Mouse (Mus musculus) forebrain, postnatal 0 days (tissue): ENCODE measurements at regions not wholly inside any gene's neighbourhood (a gene's known extent, or its start where the extent isn't known, plus 50 kb on each side); places are given as distances from the start of the nearest gene placed in this dataset.

Experiments used
- ATAC-seq: fragments of 200-750 bp; cut with Nextera tagmentation; 2 replicates; pipeline ENCODE4 v1.8.0; 2017; ENCODE audit warnings: mild to moderate bottlenecking, moderate library complexity
- DNase-seq: peaks from one replicate; pipeline ENCODE4 v3.0.0-alpha.2; 2015
- H3K27ac ChIP-seq: fragments of 300-500 bp; sonication (generic); 2 replicates; pipeline ENCODE4 v1.5.1; 2014; ENCODE audit warnings: low read depth, mild to moderate bottlenecking, antibody characterized with exemption, low read length, moderate library complexity, mixed read lengths
- H3K27me3 ChIP-seq: fragments of 300-500 bp; sonication (generic); 2 replicates; pipeline ENCODE4 v1.6.1; 2014; ENCODE audit warnings: mild to moderate bottlenecking, low read length, mixed read lengths; ENCODE audit not compliant: insufficient read depth
- H3K36me3 ChIP-seq: fragments of 300-500 bp; sonication (generic); 2 replicates; pipeline ENCODE4 v1.6.1; 2014; ENCODE audit warnings: mild to moderate bottlenecking, moderate library complexity; ENCODE audit not compliant: insufficient read depth
- H3K4me1 ChIP-seq: fragments of 300-500 bp; sonication (generic); 2 replicates; pipeline ENCODE4 v1.6.1; 2014; ENCODE audit warnings: antibody characterized with exemption; ENCODE audit not compliant: insufficient read depth
- H3K4me2 ChIP-seq: fragments of 300-500 bp; sonication (generic); 2 replicates; pipeline ENCODE4 v1.6.1; 2014; ENCODE audit warnings: low read depth, mild to moderate bottlenecking, moderate library complexity
- H3K4me3 ChIP-seq: fragments of 300-500 bp; sonication (generic); 2 replicates; pipeline ENCODE4 v1.5.1; 2014; ENCODE audit warnings: low read depth, low read length, mixed read lengths
- H3K9ac ChIP-seq: fragments of 300-500 bp; sonication (generic); 2 replicates; pipeline ENCODE4 v1.6.1; 2014; ENCODE audit warnings: mild to moderate bottlenecking
- H3K9me3 ChIP-seq: fragments of 300-500 bp; sonication (generic); 2 replicates; pipeline ENCODE4 v1.6.1; 2016; ENCODE audit warnings: low read length
- CTCF ChIP-seq: sonication (generic); IDR thresholded peaks from 2 replicates; pipeline ENCODE4 v1.5.1; 2016; ENCODE audit warnings: antibody characterized with exemption, control low read depth, low read depth
- WGBS: fragments of 180-500 bp; shearing (Covaris S2); extraction: QIAGEN DNeasy Blood & Tissue Kit; methylation state at CpG from one replicate; pipeline ENCODE4 v1.1.7; 2014; 5-methylcytosine and 5-hydroxymethylcytosine counted together

- ATAC-seq (no peak), DNase-seq (no peak)
- no peaks in the 10 kb centered on the region for H3K36me3 ChIP-seq
- H3K9ac ChIP-seq: no peak overlapping the region
- no peaks in the 10 kb centered on the region for H3K4me1 ChIP-seq
- no peak for TF ChIP-seq CTCF
- H3K4me2 ChIP-seq: no peak overlapping the region
- 53% methylated on average over 12 of the region's 12 CpGs for WGBS
- H3K27ac ChIP-seq: no peak overlapping the region
- no peaks in the 10 kb centered on the region for H3K27me3 ChIP-seq
- no peaks in the 10 kb centered on the region for H3K9me3 ChIP-seq
- H3K4me3 ChIP-seq: no peak overlapping the region
Observed at GRCm38 (mm10) chr8:8219701-8220394, 441.2 kb downstream of the Efnb2 start.

GRCm38 (mm10) chr8:8193036-8193435, 468.0 kb downstream of the Efnb2 start:
- Histone ChIP-seq H3K4me2 (no peak overlapping the region), H3K4me1 (no peaks in the 10 kb centered on the region), H3K36me3 (no peaks in the 10 kb centered on the region), H3K9ac (no peak overlapping the region), H3K27ac (no peak overlapping the region), H3K27me3 (no peaks in the 10 kb centered on the region), H3K9me3 (no peaks in the 10 kb centered on the region), H3K4me3 (no peak overlapping the region)
- ATAC-seq (no peak), DNase-seq (no peak)
- no peak for TF ChIP-seq CTCF
- 45% methylated on average over 3 of the region's 3 CpGs for WGBS

GRCm38 (mm10) chr8:8186046-8186445, 475.0 kb downstream of the Efnb2 start:
- H3K27me3 ChIP-seq: no peaks in the 10 kb centered on the region
- no peaks in the 10 kb centered on the region for H3K36me3 ChIP-seq
- H3K4me1 ChIP-seq: no peaks in the 10 kb centered on the region
- no peak overlapping the region for H3K27ac ChIP-seq
- H3K9ac ChIP-seq: no peak overlapping the region
- DNase-seq: peak; percentile 24
- ATAC-seq: peak; percentile 45; the same call in 1 of the 2 replicates
- H3K4me3 ChIP-seq: no peak overlapping the region
- WGBS: 41% methylated on average over 3 of the region's 3 CpGs
- TF ChIP-seq CTCF: no peak
- H3K9me3 ChIP-seq: no peaks in the 10 kb centered on the region
- H3K4me2 ChIP-seq: no peak overlapping the region

GRCm38 (mm10) chr8:8183233-8183622, 477.8 kb downstream of the Efnb2 start:
- Histone ChIP-seq H3K4me3 (no peak overlapping the region), H3K27me3 (no peaks in the 10 kb centered on the region), H3K4me2 (no peak overlapping the region), H3K9me3 (no peaks in the 10 kb centered on the region), H3K27ac (no peak overlapping the region), H3K9ac (no peak overlapping the region), H3K4me1 (no peaks in the 10 kb centered on the region), H3K36me3 (no peaks in the 10 kb centered on the region)
- no peak for TF ChIP-seq CTCF
- no peak for ATAC-seq
- no peak for DNase-seq
- WGBS: 82% methylated on average over 6 of the region's 6 CpGs

- ATAC-seq: no peak
- H3K9me3 ChIP-seq: no peaks in the 10 kb centered on the region
- H3K36me3 ChIP-seq: no peaks in the 10 kb centered on the region
- H3K4me3 ChIP-seq: no peak overlapping the region
- H3K27me3 ChIP-seq: no peaks in the 10 kb centered on the region
- H3K9ac ChIP-seq: no peak overlapping the region
- H3K27ac ChIP-seq: no peak overlapping the region
- no peak overlapping the region for H3K4me2 ChIP-seq
- TF ChIP-seq CTCF: no peak
- H3K4me1 ChIP-seq: no peaks in the 10 kb centered on the region
- 57% methylated on average over 4 of the region's 4 CpGs for WGBS
- no peak for DNase-seq
Observed at GRCm38 (mm10) chr8:8182616-8183232, 478.3 kb downstream of the Efnb2 start.

GRCm38 (mm10) chr8:8182108-8182507, 478.9 kb downstream of the Efnb2 start:
- Histone ChIP-seq H3K9me3 (no peaks in the 10 kb centered on the region), H3K4me1 (no peaks in the 10 kb centered on the region), H3K9ac (no peak overlapping the region), H3K36me3 (no peaks in the 10 kb centered on the region), H3K27ac (no peak overlapping the region), H3K4me3 (no peak overlapping the region), H3K27me3 (no peaks in the 10 kb centered on the region), H3K4me2 (no peak overlapping the region)
- WGBS: 73% methylated on average over 2 of the region's 2 CpGs
- DNase-seq (no peak), ATAC-seq (no peak)
- TF ChIP-seq CTCF: no peak

GRCm38 (mm10) chr8:8174286-8174685, 486.8 kb downstream of the Efnb2 start:
- no peak overlapping the region for H3K4me3 ChIP-seq
- no peak for TF ChIP-seq CTCF
- H3K4me2 ChIP-seq: no peak overlapping the region
- WGBS: 33% methylated on average over 2 of the region's 2 CpGs
- no peaks in the 10 kb centered on the region for H3K27me3 ChIP-seq
- ATAC-seq (peak; percentile 54), DNase-seq (peak; percentile 23)
- no peak overlapping the region for H3K9ac ChIP-seq
- no peaks in the 10 kb centered on the region for H3K9me3 ChIP-seq
- H3K27ac ChIP-seq: no peak overlapping the region
- no peaks in the 10 kb centered on the region for H3K36me3 ChIP-seq
- no peaks in the 10 kb centered on the region for H3K4me1 ChIP-seq
